Mouse (Mus musculus): ENCODE results near the gene Ugt1a10.
"Not testable (repeated sequence)": the region's sequence is repeated elsewhere in the genome, so short reads cannot be mapped to it uniquely, and the experiment has no call there.

DNA sequence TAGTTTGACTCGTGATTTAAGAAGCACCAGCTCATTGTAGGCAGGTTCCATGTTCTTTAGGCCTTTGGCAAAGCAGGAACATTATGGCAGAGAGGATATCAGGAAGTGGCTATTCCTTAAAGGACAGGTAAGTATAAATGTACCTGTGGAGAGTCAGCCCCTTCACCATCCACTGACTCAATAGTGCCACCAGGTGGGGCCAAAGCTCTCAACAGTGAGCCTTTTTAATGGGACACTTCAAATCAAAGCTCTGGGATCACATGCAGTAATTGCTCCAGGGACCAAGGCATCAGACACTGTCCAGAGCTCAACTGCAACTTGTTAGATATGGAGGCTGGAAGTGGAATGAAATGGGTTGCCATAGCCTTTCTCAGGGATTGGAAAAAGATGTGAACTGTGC lies 66.3 kb downstream of the Ugt1a10 start:
- TF ChIP-seq GATA1, TAL1 (IDR thresholded peaks at IDR 0.05; ENCODE audit: low read length): not testable (repeated sequence)

Measured in erythroblast, embryonic 14.5 days (primary cell).